Mouse (Mus musculus) T-helper 2 cell (primary cell): Measurements from ENCODE around the gene Pacsin3.

Experiments used
- in situ Hi-C: fragments of 300-600 bp; cut with MboI, MseI; formaldehyde crosslinking; loops from one replicate; pipeline ENCODE4 v1.15.1; 2025; ENCODE audit warnings: high pct_unique_total_duplicates

Pacsin3 gene

GRCm38 (mm10) chr2:91258830-91259229, 3.1 kb downstream of the Pacsin3 start:
- in situ Hi-C loops: loop anchor here (5.0 kb wide), 1 partner anchor 67 kb away; no protein-coding TSS in a partner anchor

GRCm38 (mm10) chr2:91259493-91259892, 3.7 kb downstream of the Pacsin3 start:
- in situ Hi-C loops: loop anchor here (5.0 kb wide), 1 partner anchor 67 kb away; no protein-coding TSS in a partner anchor

GRCm38 (mm10) chr2:91263692-91264660, 8.2 kb downstream of the Pacsin3 start:
- in situ Hi-C loops: no loop called here

GRCm38 (mm10) chr2:91264711-91265681, 9.2 kb downstream of the Pacsin3 start, which contains the start of gene Arfgap2:
Arfgap2 (plus strand) TSS chr2:91264974.
- in situ Hi-C loops: no loop called here

- in situ Hi-C loops: no loop called here
These were observed 12.3 kb downstream of the Pacsin3 start for GRCm38 (mm10) chr2:91268042-91268441.

- in situ Hi-C loops: no loop called here
These were observed 13.0 kb downstream of the Pacsin3 start for GRCm38 (mm10) chr2:91268706-91269105.

GRCm38 (mm10) chr2:91269687-91270133, 14.0 kb downstream of the Pacsin3 start:
- in situ Hi-C loops: no loop called here

- in situ Hi-C loops: no loop called here
These were observed 23.1 kb downstream of the Pacsin3 start for GRCm38 (mm10) chr2:91278749-91279371.

- in situ Hi-C loops: no loop called here
These were observed 23.6 kb downstream of the Pacsin3 start for GRCm38 (mm10) chr2:91279372-91279755.

- in situ Hi-C loops: no loop called here
These were observed 25.6 kb downstream of the Pacsin3 start for GRCm38 (mm10) chr2:91281366-91281765.

- in situ Hi-C loops: no loop called here
These were observed 28.2 kb downstream of the Pacsin3 start for GRCm38 (mm10) chr2:91283972-91284371.

- in situ Hi-C loops: no loop called here
These were observed 28.8 kb downstream of the Pacsin3 start for GRCm38 (mm10) chr2:91284375-91285199.

GRCm38 (mm10) chr2:91285885-91286505, 30.2 kb downstream of the Pacsin3 start:
- in situ Hi-C loops: no loop called here

- in situ Hi-C loops: no loop called here
These were observed 31.8 kb downstream of the Pacsin3 start for GRCm38 (mm10) chr2:91287563-91287962.

GRCm38 (mm10) chr2:91291197-91292007, 35.6 kb downstream of the Pacsin3 start:
- in situ Hi-C loops: loop anchor here (5.0 kb wide), 1 partner anchor 201 kb away; no protein-coding TSS in a partner anchor

GRCm38 (mm10) chr2:91294226-91294625, 38.5 kb downstream of the Pacsin3 start:
- in situ Hi-C loops: loop anchor here (5.0 kb wide), 1 partner anchor 198 kb away; no protein-coding TSS in a partner anchor

- in situ Hi-C loops: no loop called here
These were observed 40.1 kb downstream of the Pacsin3 start for GRCm38 (mm10) chr2:91295895-91296294.

- in situ Hi-C loops: no loop called here
These were observed 43.4 kb downstream of the Pacsin3 start for GRCm38 (mm10) chr2:91299156-91299555.

GRCm38 (mm10) chr2:91300784-91301183, 45.0 kb downstream of the Pacsin3 start:
- in situ Hi-C loops: no loop called here
